Mouse (Mus musculus) common myeloid progenitor, adult 5-6 weeks (primary cell): Measurements from ENCODE around the gene Adad2. TPM values are rescaled to one million over a fixed set of nuclear protein-coding genes. Genes with fewer than 3 reads are reported as not detected.

Source experiments
- ATAC-seq: replicated peaks from 2 replicates; pipeline ENCODE4 v1.8.0; 2016; ENCODE audit warnings: low read depth, mild to moderate bottlenecking, moderate TSS enrichment, inconsistent platforms; ENCODE audit not compliant: poor library complexity, severe bottlenecking
- total RNA-seq: library from RNA; stranded (forward); fragments of 200-1000, 187-1606 nt; gene quantifications from 2 replicates; pipeline ENCODE4 v1.2.3, GENCODE M21; 2017

The Adad2 gene
- total RNA-seq = not detected in 2 replicates

- 0 out of 2 replicates have a peak, but pooled peaks have one; percentile 22 for ATAC-seq
Observed at GRCm38 (mm10) chr8:119612471-119612870, at the start of gene Adad2. Adad2 (plus strand) TSS chr8:119612747.

DNA sequence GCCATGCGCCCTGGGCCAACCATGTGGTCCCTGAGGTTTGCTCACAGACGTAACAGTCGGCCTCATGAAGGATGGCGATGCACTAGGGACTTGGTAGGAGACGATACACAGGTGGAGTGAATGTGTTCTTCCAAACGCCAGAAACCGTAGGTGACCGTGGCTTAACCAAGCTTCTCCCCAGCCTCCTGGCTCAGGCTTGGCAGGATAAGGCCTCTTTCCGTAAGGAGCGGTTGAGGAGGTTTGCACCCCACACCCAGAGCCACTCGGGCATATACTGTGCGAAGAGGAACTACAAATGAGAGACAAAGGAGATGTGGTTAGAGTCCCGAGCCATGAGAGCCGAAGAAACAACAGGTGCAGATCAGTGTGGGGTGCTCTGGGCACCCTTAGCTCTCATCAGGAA is 48.7 kb upstream of the Adad2 start:
- no peak for ATAC-seq

GRCm38 (mm10) chr8:119566367-119566766 is 46.2 kb upstream of the Adad2 start:
- no peak for ATAC-seq

DNA sequence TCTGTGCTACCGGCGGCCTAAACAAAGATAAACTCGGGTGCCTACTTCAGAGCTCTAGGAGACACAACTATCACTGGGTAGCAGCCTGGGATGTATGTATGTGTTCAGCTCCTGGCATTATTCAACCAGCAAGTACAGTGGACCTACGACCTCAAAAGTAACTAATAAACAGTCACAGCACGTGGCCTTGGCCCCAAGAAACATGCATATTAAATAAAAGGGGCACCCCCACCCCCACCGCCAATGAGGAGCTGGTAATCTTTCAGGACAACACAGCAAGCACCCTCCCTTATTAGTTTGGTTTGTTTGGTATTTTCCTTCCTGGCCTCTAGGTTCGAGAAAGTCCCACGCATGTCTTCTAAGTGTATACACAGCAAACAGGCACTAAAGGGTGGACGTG is 44.3 kb upstream of the Adad2 start:
- ATAC-seq = no peak

DNA sequence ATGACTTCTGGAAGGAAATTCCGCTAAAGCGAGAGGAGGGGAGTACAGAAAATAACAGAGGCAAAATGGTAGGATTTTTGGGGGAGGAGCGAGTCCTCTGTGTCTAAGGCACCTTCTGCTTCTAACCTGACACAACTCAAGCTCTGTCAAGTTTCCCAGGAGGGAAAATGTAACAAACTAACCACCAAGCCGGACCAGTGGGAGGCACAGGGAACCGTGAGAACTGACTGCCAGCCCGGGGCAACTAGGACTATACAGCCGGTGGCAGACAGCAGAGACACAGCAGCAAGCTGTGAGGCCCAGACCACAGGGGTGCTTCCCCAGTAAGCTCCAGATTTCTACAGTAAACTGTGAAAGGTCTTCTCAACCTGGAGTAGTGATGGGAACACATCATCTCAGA is 43.6 kb upstream of the Adad2 start:
- ATAC-seq = no peak

- no peak for ATAC-seq
Observed at GRCm38 (mm10) chr8:119569881-119570280, 42.7 kb upstream of the Adad2 start.

GRCm38 (mm10) chr8:119571135-119571534 is 41.4 kb upstream of the Adad2 start:
- ATAC-seq = peak; percentile 54

DNA sequence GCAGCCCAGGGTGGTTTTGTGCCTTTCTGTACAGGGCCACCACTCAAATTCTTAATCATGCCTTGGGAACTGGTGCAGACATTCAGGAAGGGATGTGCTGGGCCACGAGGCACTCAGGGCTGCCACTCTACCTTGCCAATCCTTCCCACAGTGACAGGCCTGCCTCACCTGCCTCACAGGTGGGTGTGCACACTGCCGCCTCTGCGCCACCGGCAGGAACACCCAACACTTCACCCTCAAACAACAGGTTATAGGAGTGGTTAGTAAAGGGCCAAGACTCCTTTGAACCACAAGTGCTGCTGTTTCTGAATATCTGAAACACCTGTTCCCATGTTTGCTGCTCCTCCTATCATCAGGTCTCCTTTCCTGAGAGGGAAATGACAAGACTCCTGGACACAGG is 40.1 kb upstream of the Adad2 start:
- no peak for ATAC-seq

- ATAC-seq = peak; percentile 57
Observed at GRCm38 (mm10) chr8:119574437-119575365, 37.8 kb upstream of the Adad2 start, which contains the start of the genes Hsdl1 and Dnaaf1. Hsdl1 (minus strand) TSS chr8:119575183. Dnaaf1 (plus strand) TSS chr8:119575235.

DNA sequence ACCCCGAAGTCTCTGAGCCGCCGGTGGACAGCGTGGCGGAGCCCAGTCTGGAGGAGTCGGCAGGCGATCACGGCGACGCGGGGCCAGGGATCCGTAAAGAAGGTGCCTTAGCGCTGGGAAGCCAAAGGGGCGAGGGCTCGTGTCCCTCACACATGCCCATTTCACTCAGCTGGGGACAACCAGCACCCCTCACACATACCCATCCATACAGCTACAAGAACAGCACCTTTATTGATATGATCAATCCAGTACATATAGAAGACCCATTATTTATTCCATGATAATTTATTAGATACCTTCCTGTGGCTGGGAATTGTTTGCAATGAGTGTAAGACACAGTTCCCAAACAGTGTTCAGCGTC is 37.2 kb upstream of the Adad2 start:
- ATAC-seq = no peak

DNA sequence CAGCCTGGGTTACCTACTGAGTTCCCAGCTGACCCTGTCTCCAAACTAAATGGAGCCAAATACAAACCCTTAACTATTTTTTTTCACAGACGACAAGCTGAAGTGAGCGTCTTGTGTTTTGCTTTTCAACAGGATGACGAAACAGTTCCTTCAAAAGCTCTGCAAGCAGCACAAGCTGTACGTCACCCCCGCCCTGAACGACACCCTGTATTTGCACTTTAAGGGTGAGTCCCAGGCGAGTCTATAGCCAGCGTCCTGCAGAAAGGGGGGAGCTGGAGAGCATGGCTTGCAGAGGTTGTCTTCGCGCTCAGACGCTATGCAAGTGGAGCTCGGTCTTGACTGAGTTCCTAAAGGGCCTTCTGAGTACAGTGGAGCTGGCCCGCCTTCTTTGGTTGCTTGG is 33.5 kb upstream of the Adad2 start:
- ATAC-seq = no peak

DNA sequence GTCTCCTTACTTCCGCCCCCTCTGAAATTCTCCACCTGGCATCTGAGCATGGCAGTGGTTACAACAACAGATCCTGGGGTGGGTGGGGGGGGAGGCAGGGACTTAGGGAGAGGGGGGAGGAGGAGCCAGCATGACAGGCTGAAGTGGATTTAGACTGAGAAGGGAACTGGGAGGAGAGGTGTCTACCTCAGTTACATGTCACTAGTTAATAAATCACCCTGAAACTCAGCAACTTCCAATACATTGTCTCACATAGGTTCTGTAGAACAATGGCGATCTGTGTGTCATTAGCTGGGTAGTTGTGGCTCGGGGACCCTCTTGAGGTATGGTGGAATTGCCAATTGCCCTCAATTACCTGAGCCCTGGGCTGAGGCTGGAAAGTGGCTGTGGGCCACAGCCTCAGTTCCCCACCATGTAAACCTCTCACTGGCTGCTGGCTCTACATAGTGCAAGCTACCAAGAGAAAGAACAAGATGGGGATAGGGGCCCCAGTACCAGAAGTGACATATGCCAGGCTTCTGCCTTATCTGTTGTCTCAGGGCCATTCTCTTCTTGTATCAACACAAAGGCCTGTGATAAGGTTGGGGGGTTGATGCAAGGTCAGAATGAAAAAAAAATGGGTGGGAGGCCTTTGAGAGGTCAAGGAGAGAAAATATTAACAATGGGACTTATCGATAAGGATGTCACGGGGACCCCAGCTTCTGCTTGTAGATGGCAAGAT is 31.9 kb upstream of the Adad2 start:
- ATAC-seq = no peak

- ATAC-seq = peak; percentile 78
Observed at GRCm38 (mm10) chr8:119585901-119586300, 26.6 kb upstream of the Adad2 start.

DNA sequence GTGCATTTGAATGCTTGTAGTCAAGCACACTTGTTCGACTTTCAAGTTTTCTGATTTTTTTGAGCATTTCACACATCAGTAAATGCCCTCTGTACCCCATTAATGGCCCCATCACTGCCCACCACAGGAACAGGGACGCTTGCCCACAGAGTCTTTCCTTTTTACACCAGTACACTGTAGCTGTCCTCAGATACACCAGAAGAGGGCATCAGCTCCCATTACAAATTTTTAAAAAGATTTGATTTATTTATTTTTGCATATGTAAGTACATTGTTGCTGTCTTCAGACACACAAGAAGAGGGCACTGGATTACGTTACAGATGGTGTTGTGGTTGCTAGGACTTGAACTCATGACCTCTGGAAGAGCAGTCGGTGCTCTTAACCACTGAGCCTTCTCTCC is 24.2 kb upstream of the Adad2 start:
- no peak for ATAC-seq

- ATAC-seq = no peak
Observed at GRCm38 (mm10) chr8:119588844-119589243, 23.7 kb upstream of the Adad2 start.

- no peak for ATAC-seq
Observed at GRCm38 (mm10) chr8:119590348-119590747, 22.2 kb upstream of the Adad2 start.

DNA sequence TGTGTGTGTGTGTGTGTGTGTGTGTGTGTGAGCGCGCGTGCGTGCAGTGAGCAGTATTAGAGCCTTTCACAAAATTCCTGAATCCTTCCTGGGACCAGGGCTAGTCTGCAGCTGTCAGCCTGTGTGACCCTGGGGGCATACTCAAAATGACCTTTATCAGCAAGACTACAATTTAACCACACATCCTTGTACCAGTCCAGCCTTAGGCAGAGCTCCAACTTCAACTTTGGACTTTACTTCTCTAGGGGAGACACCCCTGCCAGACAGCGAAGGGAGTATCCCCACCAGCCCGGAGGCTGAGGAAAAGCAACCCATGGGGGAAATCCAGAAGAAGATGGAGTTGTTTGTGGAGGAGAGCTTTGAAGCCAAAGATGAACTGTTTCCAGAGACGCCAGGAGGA is 21.1 kb upstream of the Adad2 start:
- no peak for ATAC-seq

GRCm38 (mm10) chr8:119603771-119604170 is 8.8 kb upstream of the Adad2 start:
- no peak for ATAC-seq

GRCm38 (mm10) chr8:119604398-119604803 is 8.1 kb upstream of the Adad2 start:
- ATAC-seq = peak; percentile 50

GRCm38 (mm10) chr8:119604996-119605395 is 7.6 kb upstream of the Adad2 start, which contains the start of gene Taf1c:
Taf1c (minus strand) TSS chr8:119605222.
- ATAC-seq = peak; percentile 97

DNA sequence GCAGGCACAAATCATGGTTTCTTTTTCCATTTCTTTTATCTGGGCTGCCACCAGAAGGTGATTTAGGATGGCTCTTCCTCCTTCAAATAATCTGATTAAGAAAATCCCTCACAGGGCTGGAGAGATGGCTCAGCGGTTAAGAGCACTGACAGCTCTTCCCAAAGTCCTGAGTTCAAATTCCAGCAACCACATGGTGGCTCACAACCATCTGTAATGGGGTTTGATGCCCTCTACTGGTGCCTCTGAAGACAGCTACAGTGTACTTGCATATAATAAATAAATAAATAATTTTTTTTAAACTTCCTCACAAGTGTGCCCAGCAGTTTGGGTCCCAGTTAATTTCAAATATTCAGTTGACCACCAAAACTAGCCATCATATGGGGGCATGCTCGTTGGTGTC is 6.3 kb upstream of the Adad2 start:
- ATAC-seq = no peak
